Mouse (Mus musculus): ENCODE data around the gene Dennd1a.

Gene Dennd1a

DNA sequence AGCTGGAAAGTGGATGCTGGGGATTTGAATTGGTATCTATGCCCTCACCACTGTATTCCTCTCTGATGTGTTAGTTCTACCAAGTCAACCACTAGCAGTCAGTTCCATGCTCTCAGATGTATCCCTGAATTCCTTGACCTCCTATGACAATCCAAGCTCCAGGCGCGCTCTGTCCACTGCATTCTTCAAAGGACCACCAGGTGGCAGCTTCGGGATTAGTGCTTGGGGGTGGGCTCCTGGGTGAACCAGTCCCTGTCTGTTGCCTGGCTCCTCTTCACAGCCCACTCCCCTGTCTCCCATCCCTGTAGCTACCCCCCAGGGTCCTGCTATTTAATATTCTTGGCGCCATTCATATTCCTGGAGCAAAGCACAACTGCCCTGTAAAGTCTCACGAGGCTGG is 512.6 kb downstream of the Dennd1a start:
- no peak for DNase-seq (ENCODE audit: low read depth)

DNA sequence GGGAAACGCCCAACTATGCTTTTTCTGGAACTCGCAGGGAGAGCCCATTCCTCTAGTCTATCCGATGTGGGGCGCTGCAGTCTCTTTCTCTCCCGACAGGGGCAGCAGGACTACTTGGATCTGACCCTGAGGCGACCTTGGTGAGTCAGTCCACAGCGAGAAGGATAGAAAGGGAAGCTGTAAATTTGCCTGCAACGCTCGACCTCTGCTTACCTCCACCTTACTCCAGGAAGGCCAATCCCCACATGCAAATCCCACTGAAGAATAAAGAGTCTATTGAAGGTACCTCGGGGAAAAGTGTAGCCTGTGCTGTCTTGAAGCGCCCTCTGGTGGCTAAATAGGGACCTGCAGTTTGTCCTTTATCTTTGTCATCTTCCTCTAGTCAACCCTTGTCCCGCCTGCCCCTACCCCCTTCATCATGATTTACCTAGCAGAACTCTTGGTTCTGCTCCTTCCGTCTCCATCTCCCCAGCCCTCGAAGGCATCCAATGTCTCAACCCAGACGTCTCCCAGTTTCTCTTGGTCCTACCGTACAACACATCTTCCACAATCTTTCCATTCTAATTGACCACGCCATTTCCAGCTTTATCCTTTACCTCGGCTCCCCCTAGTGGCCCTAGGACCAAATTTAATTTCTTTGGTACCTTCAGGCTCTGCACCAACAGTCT is 515.4 kb downstream of the Dennd1a start:
- peak; percentile 80 for DNase-seq (ENCODE audit: low read depth)

DNA sequence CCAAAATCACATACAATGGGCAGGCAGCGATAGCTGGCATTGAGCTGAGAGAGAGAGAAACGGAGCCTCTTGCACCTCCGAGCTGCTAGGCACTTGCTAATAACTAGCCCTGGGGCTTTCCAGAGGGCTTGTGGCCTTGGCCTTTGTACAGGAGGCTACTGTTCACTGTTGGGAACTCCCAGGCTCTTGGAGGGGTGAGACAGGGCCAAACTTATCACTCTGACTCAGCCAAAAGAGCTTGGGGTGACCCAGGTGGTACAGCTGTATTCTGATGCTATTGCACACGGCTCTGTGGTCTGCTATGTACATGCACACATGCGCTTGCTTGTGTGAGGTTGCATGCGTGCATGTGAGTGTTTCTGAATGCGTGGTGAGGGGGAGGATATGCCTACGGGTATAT is 517.4 kb downstream of the Dennd1a start:
- DNase-seq (ENCODE audit: low read depth): no peak

- no peak for DNase-seq (ENCODE audit: low read depth)
These were observed 518.3 kb downstream of the Dennd1a start for GRCm38 (mm10) chr2:37768903-37769302.

GRCm38 (mm10) chr2:37767739-37768138 is 519.5 kb downstream of the Dennd1a start:
- no peak for DNase-seq (ENCODE audit: low read depth)

- no peak for DNase-seq (ENCODE audit: low read depth)
These were observed 520.1 kb downstream of the Dennd1a start for GRCm38 (mm10) chr2:37767080-37767547.

GRCm38 (mm10) chr2:37766027-37766761 is 521.0 kb downstream of the Dennd1a start:
- no peak for DNase-seq (ENCODE audit: low read depth)

GRCm38 (mm10) chr2:37765082-37765483 is 522.1 kb downstream of the Dennd1a start:
- no peak for DNase-seq (ENCODE audit: low read depth)

GRCm38 (mm10) chr2:37764514-37764913 is 522.7 kb downstream of the Dennd1a start:
- no peak for DNase-seq (ENCODE audit: low read depth)

DNA sequence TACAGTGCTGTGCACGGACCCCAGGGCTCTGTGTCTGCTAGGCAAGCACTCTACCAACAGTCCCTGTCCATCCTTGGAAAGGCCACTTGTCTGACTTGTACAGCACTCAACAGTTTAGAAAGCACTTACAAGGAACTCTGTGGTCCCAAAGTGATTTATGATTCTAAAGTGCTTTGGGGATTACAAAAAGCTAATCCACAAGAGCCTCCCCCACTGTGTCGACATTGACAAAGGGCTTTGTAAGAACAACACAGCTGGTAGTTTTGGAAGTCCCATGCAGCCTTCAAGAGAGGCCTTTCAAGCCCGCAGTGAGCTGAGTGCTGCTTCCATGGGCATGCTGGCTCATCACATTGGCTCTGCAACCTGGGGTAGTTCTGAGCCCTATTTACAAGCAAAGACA is 523.6 kb downstream of the Dennd1a start:
- no peak for DNase-seq (ENCODE audit: low read depth)

GRCm38 (mm10) chr2:37760633-37761032 is 526.6 kb downstream of the Dennd1a start:
- DNase-seq (ENCODE audit: low read depth): no peak

GRCm38 (mm10) chr2:37758343-37759015 is 528.7 kb downstream of the Dennd1a start:
- no peak for DNase-seq (ENCODE audit: low read depth)

DNA sequence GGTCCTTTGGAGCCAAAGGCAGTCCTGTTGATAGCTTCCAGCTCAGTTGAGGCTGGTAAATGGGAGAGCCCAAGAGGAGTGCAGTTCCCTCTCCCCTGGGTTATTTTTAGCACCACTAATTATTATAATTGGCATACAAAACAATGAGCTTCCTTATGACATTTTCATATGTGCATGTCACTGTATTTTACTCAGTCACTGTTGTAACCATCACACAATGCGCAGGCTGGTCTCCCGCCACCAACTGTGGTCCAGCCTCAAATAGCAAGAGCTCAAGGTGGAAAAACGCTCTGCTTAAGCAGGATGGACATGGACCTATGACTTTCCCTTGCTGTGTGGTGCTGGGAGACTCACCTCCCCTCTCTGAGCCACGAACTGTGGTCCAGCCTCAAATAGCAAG is 529.4 kb downstream of the Dennd1a start:
- no peak for DNase-seq (ENCODE audit: low read depth)

DNA sequence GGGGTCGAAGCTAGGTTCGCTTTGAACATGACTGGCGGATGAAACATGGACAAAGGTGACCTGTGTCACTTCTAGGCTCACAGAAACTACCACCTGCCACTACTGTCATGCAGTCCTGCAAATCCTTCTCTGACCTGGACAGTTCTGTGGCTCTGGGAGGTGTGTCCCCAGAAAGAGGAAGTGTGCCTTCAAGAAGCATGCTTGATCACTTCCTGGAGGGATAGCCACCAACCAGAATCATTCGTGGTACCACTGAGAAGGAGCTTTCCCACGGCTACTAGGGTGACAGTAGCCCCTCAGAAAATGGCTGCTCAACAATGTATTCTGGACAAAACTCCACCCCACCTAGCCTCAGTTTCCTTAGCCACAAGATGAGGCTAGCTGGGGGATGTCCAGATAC is 530.2 kb downstream of the Dennd1a start:
- DNase-seq (ENCODE audit: low read depth): no peak

DNA sequence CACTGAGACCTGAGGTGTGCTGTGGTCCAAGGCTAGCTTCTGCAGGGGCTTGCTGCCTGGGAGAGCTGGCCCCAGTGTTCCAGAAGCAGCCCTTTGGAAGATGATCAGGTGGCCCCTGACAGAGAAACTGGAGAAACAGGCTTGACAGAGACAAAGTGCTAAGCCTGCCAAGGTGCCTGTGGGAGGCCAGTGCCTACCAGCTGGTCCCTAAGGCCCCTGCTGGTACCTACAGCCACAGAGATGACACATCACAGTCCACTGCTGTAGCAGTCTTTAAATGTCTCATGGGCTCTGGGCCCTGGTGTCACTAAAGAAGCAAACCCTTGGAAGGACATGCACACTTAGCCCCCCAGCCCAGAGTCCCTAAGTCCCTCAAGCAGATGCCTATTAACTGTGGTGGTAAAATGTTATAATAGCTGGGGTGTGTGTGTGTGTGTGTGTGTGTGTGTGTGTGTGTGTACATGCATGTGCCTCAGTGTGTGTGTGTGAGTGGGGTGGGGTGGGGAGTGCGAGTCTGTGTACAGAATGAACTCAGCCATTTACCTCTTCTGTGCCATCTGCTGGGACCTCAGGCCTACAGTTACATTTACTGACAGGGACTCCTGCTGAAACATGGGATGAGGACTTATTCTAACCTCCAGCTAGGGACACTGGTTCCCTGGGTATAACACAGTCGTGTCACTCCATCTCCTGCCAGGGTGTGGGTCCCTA is 530.8 kb downstream of the Dennd1a start:
- DNase-seq (ENCODE audit: low read depth): no peak

GRCm38 (mm10) chr2:37751114-37751513 is 536.1 kb downstream of the Dennd1a start:
- no peak for DNase-seq (ENCODE audit: low read depth)

GRCm38 (mm10) chr2:37749323-37749722 is 537.9 kb downstream of the Dennd1a start:
- DNase-seq (ENCODE audit: low read depth): no peak
